Mouse (Mus musculus): Measurements from ENCODE around the gene Brd3os. TPM values are rescaled to one million over a fixed set of nuclear protein-coding genes. Genes with fewer than 3 reads are reported as not detected.

The Brd3os gene
- polyA plus RNA-seq, 1 experiment from 2014 or later, result 2.8 TPM

DNA sequence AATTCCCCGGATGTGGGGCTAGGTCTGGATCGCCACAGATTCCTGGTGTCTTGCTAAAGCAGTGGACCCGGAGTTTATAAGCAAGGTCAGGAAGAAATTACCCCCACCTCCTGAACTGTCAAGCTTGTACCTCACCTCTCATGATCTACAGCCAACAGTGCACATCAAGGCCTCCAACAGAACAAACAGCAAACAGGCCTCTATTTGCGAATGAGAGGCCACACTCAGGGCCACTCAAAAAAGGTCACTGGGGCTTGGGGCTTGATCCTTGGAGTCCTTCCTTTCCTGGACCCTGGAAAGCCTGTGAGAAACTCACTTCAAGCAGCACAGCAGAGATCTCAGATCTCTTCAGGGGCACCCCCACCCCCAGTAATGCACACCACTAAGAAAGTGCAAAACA is 31.8 kb downstream of the Brd3os start:
- ATAC-seq (ENCODE audit: low FRiP score, low TSS enrichment), result no peak
- H3K27me3 ChIP-seq (ENCODE audit: control insufficient read depth, insufficient read depth, low read length), result no peaks in the 10 kb centered on the region
- H3K4me3 ChIP-seq (ENCODE audit: low read depth, low read length), result peak overlapping the region; percentile 95
- peak overlapping the region; percentile 81 for H3K4me2 ChIP-seq (replicated peaks; ENCODE audit: low read depth)
- H3K4me1 ChIP-seq (replicated peaks; ENCODE audit: control insufficient read depth, insufficient read depth), result peaks cover 15% of the 10 kb centered on the region
- peak overlapping the region; percentile 97 for H3K27ac ChIP-seq (replicated peaks)
- H3K36me3 ChIP-seq (ENCODE audit: control insufficient read depth, insufficient read depth, low read length), result no peaks in the 10 kb centered on the region
- TF ChIP-seq CTCF (IDR thresholded peaks at IDR 0.05; ENCODE audit: low read depth) (no peak), EP300 (optimal IDR thresholded peaks at IDR 0.05) (no peak)
- 13% methylated on average over 4 of the region's 4 CpGs for WGBS
- no peak for DNase-seq (ENCODE audit: low spot score)
- peak overlapping the region; percentile 94 for H3K9ac ChIP-seq (ENCODE audit: low read length)
- H3K9me3 ChIP-seq (ENCODE audit: control insufficient read depth, low read length), result no peaks in the 10 kb centered on the region

DNA sequence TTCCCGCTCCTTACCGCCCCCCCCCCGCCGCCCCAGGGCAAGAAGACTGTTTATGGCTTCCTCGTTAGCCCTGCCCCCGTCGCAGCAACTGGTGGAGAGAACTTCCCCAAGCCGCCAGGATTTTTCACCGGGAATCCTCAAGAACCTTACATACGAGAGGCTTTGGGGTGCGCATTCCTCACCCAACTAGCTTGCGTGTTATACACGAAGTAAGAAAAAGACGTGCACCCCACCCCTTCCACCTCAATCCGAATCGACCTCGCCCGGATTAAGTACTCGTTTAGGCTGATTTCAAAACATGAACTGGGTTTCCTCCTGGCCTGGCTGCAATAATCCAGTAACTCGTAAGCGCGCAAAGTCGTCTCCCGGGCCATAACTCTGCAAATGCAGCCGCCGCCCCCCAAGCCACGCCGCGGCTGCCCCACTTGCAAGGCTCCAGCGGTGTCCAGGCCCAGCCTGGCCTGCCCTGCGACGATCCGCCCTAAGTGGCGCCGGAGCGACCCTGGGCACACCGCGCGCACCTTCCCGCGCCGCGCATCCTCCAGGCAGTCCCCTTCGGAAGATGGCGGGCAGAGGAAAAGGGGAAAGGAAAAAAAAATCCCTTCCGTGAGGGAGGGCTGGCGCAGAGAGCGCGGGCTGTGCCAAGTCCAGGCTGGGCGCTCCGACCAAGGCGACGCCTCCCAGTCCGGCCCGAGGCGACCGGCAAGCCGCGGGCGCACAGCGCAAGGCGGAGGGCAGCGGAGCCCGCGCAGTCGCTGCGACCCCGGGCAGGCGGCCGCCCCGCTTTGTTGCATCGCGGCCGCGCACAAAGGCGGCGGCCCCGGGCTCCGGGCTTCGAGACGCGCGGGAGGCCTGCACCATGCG is 32.7 kb downstream of the Brd3os start:
- under 1% methylated on average over 61 of the region's 84 CpGs for WGBS
- no peaks in the 10 kb centered on the region for H3K9me3 ChIP-seq (ENCODE audit: control insufficient read depth, low read length)
- no peaks in the 10 kb centered on the region for H3K27me3 ChIP-seq (ENCODE audit: control insufficient read depth, insufficient read depth, low read length)
- DNase-seq (ENCODE audit: low spot score) (peak; percentile 55), ATAC-seq (ENCODE audit: low FRiP score, low TSS enrichment) (peak; percentile 27; the same call in 1 of the 2 replicates)
- peaks cover 12% of the 10 kb centered on the region for H3K4me1 ChIP-seq (replicated peaks; ENCODE audit: control insufficient read depth, insufficient read depth)
- no peaks in the 10 kb centered on the region for H3K36me3 ChIP-seq (ENCODE audit: control insufficient read depth, insufficient read depth, low read length)
- peak overlapping the region; percentile 97 for H3K27ac ChIP-seq (replicated peaks)
- peak overlapping the region; percentile 81 for H3K4me2 ChIP-seq (replicated peaks; ENCODE audit: low read depth)
- TF ChIP-seq CTCF (IDR thresholded peaks at IDR 0.05; ENCODE audit: low read depth) (no peak), EP300 (optimal IDR thresholded peaks at IDR 0.05) (no peak)
- H3K9ac ChIP-seq (ENCODE audit: low read length), result peak overlapping the region; percentile 94
- H3K4me3 ChIP-seq (ENCODE audit: low read depth, low read length), result peak overlapping the region; percentile 95

DNA sequence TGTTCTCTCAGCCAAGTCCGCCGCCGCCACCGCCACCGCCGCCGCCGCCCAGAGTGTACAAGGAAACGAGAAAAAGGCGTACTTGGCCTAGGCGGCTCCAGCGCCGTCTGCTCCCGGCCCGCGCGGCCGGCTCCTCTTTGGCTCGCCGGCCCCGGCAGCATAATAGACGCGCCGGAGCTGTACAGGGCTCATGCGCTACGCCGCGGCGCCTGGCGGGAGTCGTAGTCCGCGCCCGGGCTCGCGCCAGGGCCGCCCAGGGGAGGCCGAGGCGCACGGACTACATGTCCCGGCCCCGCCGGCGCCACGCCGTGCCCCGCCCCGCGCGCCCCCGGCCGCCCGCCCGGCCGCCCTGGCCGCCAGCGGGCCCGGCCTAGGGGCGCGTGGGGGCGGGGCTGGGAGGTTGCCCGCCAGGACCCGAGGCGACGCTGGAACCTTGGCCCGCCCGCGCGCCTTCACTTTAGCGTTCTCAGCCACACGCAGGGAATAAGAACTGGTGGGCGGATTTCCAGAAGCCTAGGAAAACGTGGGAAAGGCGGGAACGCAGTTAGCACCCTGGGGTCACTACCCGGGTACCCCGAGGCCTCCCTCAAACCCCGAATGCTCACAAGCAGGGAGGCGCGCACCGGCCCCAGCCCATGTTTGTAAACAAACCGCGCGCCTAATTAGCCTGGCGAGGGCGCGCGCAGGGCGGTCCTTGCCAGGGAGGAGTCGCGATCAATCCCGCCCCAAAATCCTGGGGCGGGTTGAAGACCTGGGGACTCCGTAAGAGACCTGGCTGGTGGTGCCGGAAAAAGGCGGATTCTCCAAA is 33.6 kb downstream of the Brd3os start:
- Histone ChIP-seq H3K9ac (ENCODE audit: low read length) (peak overlapping the region; percentile 94), H3K36me3 (ENCODE audit: control insufficient read depth, insufficient read depth, low read length) (no peaks in the 10 kb centered on the region), H3K4me2 (replicated peaks; ENCODE audit: low read depth) (peak overlapping the region; percentile 81), H3K4me1 (replicated peaks; ENCODE audit: control insufficient read depth, insufficient read depth) (peaks cover 10% of the 10 kb centered on the region), H3K27me3 (ENCODE audit: control insufficient read depth, insufficient read depth, low read length) (no peaks in the 10 kb centered on the region), H3K27ac (replicated peaks) (peak overlapping the region; percentile 97), H3K4me3 (ENCODE audit: low read depth, low read length) (peak overlapping the region; percentile 95), H3K9me3 (ENCODE audit: control insufficient read depth, low read length) (no peaks in the 10 kb centered on the region)
- WGBS, result under 1% methylated on average over 74 of the region's 96 CpGs
- no peak for TF ChIP-seq CTCF (IDR thresholded peaks at IDR 0.05; ENCODE audit: low read depth)
- TF ChIP-seq EP300 (optimal IDR thresholded peaks at IDR 0.05), result no peak
- ATAC-seq (ENCODE audit: low FRiP score, low TSS enrichment) (peak; percentile 98), DNase-seq (ENCODE audit: low spot score) (peak; percentile 94)

DNA sequence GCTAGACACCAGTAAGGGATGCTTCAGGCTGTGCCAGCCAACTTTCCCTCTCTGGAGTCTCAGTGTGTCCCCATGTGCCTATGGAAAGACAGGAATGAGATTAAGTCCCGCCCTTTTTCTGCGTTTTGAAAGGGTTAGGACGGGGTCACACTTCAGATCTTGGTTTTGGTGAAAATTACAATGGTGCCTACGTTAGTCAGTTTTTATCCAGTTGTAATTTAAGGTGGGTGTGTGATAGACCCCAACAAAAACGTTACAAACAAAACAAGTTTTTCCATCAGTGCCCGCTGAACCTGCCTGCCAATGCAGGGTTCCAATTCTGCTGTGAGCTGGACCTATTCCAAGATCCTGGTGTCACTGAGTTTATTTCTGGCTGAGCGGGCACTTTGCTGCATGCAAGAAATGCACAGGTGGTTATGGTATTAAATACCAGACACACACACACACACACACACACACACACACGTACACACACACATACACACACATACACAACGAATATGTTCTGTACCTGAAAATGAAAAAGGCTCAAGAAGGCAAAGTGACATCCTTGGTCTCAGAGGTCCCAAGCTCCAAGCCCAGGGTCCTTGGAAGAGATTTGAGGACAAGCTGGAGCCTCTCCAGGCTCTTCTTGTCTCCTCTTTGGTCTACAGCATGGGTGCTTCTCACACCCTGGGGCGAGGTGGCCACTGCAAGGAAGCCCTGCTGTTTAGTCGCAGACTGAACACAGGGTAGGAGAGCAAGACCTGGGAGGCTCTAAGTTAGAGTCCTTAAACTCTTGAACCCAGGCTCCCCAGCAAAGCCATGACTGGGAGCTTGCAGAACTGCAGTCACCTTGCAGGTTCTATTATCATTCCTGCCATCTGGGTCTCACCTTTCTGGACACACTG is 34.4 kb downstream of the Brd3os start:
- peak overlapping the region; percentile 77 for H3K9ac ChIP-seq (ENCODE audit: low read length)
- DNase-seq (ENCODE audit: low spot score), result no peak
- H3K4me1 ChIP-seq (replicated peaks; ENCODE audit: control insufficient read depth, insufficient read depth), result peaks cover 10% of the 10 kb centered on the region
- H3K36me3 ChIP-seq (ENCODE audit: control insufficient read depth, insufficient read depth, low read length), result no peaks in the 10 kb centered on the region
- H3K9me3 ChIP-seq (ENCODE audit: control insufficient read depth, low read length), result no peaks in the 10 kb centered on the region
- H3K27ac ChIP-seq (replicated peaks), result peak overlapping the region; percentile 97
- TF ChIP-seq EP300 (optimal IDR thresholded peaks at IDR 0.05), result no peak
- TF ChIP-seq CTCF (IDR thresholded peaks at IDR 0.05; ENCODE audit: low read depth), result no peak
- no peak for ATAC-seq (ENCODE audit: low FRiP score, low TSS enrichment)
- H3K4me3 ChIP-seq (ENCODE audit: low read depth, low read length), result peak overlapping the region; percentile 95
- H3K4me2 ChIP-seq (replicated peaks; ENCODE audit: low read depth), result peak overlapping the region; percentile 81
- WGBS, result 26% methylated on average over 11 of the region's 11 CpGs
- H3K27me3 ChIP-seq (ENCODE audit: control insufficient read depth, insufficient read depth, low read length), result no peaks in the 10 kb centered on the region

- no peak overlapping the region for H3K4me2 ChIP-seq (replicated peaks; ENCODE audit: low read depth)
- H3K9ac ChIP-seq (ENCODE audit: low read length), result no peak overlapping the region
- DNase-seq (ENCODE audit: low spot score), result no peak
- H3K27ac ChIP-seq (replicated peaks), result no peak overlapping the region
- 76% methylated on average over 4 of the region's 4 CpGs for WGBS
- H3K27me3 ChIP-seq (ENCODE audit: control insufficient read depth, insufficient read depth, low read length), result no peaks in the 10 kb centered on the region
- no peaks in the 10 kb centered on the region for H3K4me1 ChIP-seq (replicated peaks; ENCODE audit: control insufficient read depth, insufficient read depth)
- H3K36me3 ChIP-seq (ENCODE audit: control insufficient read depth, insufficient read depth, low read length), result no peaks in the 10 kb centered on the region
- H3K9me3 ChIP-seq (ENCODE audit: control insufficient read depth, low read length), result no peaks in the 10 kb centered on the region
- TF ChIP-seq EP300 (optimal IDR thresholded peaks at IDR 0.05) (no peak), CTCF (IDR thresholded peaks at IDR 0.05; ENCODE audit: low read depth) (no peak)
- H3K4me3 ChIP-seq (ENCODE audit: low read depth, low read length), result no peak overlapping the region
- ATAC-seq (ENCODE audit: low FRiP score, low TSS enrichment), result no peak
Measured at GRCm38 (mm10) chr2:27479821-27480220, 37.7 kb downstream of the Brd3os start.

Data from stomach, postnatal 0 days (tissue).